Mouse (Mus musculus): ENCODE measurements around the gene H2-DMa. TPM values are rescaled to one million over a fixed set of nuclear protein-coding genes. Genes with fewer than 3 reads are reported as not detected.

The H2-DMa gene
- polyA plus RNA-seq (2015; fragmentation: Nextera tagmentation; extraction: Ambion mirVana), result 8.7 and 10.0 TPM in 2 replicates

- H3K36me3 ChIP-seq (ENCODE audit: poor library complexity, severe bottlenecking), result peaks cover 39% of the 10 kb centered on the region
- H3K4me1 ChIP-seq, result peaks cover 43% of the 10 kb centered on the region
- peak within 1 kb of the TSS; percentile 100 for H3K4me3 ChIP-seq
- no peaks in the 10 kb centered on the region for H3K9me3 ChIP-seq (replicated peaks)
- peak within 1 kb of the TSS; percentile 87 for H3K4me2 ChIP-seq
- peak within 1 kb of the TSS; percentile 97 for H3K9ac ChIP-seq
- under 1% methylated on average over 96 of the region's 96 CpGs for WGBS
- peak within 1 kb of the TSS; percentile 100 for H3K27ac ChIP-seq
- ATAC-seq, result peak; percentile 78
- H3K27me3 ChIP-seq, result no peaks in the 10 kb centered on the region
Measured at GRCm38 (mm10) chr17:34119249-34120179, at the start of gene H2-DMa. H2-DMa (plus strand) TSS chr17:34119541.

GRCm38 (mm10) chr17:34072091-34072490 is 47.2 kb upstream of the H2-DMa start:
- no peaks in the 10 kb centered on the region for H3K9me3 ChIP-seq (replicated peaks)
- 0 out of 2 replicates have a peak, but pooled peaks cover 5% of the 10 kb centered on the region for H3K4me1 ChIP-seq
- H3K27ac ChIP-seq, result no peak overlapping the region
- WGBS, result 81% methylated on average over 5 of the region's 5 CpGs
- no peak for ATAC-seq
- H3K4me2 ChIP-seq, result no peak overlapping the region
- H3K4me3 ChIP-seq, result no peak overlapping the region
- no peak overlapping the region for H3K9ac ChIP-seq
- no peaks in the 10 kb centered on the region for H3K36me3 ChIP-seq (ENCODE audit: poor library complexity, severe bottlenecking)
- peaks cover 8% of the 10 kb centered on the region for H3K27me3 ChIP-seq

DNA sequence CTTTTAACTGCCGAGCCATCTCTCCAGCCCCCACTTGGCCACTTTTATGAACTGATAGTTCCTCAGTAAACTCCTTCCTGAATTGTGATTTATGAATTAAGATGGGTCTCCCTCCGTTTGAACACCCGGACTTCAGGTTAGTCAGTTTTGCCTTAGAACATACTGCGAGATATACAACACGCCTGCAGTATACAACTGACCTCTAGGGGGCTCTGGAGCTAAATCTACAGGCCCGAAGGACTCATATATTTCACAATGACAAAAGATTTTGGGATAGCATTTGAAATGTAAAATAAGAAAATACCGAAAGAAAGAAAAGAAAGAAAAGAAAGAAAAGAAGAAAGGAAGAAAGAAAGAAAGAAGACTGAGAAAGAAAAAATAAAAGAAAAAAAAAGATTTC is 44.1 kb upstream of the H2-DMa start:
- Histone ChIP-seq H3K4me3 (no peak overlapping the region), H3K4me1 (0 out of 2 replicates have a peak, but pooled peaks cover 5% of the 10 kb centered on the region), H3K36me3 (ENCODE audit: poor library complexity, severe bottlenecking) (no peaks in the 10 kb centered on the region), H3K27me3 (peaks cover 12% of the 10 kb centered on the region), H3K4me2 (no peak overlapping the region), H3K9ac (no peak overlapping the region), H3K27ac (no peak overlapping the region), H3K9me3 (replicated peaks) (no peaks in the 10 kb centered on the region)
- 43% methylated on average over 7 of the region's 7 CpGs for WGBS
- ATAC-seq, result no peak

DNA sequence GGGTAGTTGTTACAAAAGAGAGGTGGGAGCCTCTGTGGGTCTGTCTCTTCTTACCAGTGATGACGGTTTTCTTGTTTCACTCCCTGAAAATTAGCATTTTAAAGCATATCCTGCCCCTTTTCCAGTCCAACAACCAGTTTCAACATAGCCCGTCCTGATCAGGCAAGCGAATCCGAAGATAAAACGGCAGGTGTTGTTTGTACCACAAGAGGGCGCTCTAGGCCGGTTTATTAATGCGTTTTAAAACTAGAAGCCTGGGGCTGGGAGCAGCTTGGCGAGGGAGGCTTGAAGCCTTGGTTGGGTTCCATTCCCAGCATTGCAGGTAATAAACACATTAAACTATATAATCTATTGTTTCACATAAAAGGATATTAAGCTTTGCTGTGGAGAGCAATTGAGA is 41.8 kb upstream of the H2-DMa start:
- Histone ChIP-seq H3K27ac (no peak overlapping the region), H3K4me3 (no peak overlapping the region), H3K36me3 (ENCODE audit: poor library complexity, severe bottlenecking) (no peaks in the 10 kb centered on the region), H3K9me3 (replicated peaks) (0 out of 2 replicates have a peak, but pooled peaks cover 3% of the 10 kb centered on the region), H3K4me1 (0 out of 2 replicates have a peak, but pooled peaks cover 5% of the 10 kb centered on the region), H3K4me2 (no peak overlapping the region), H3K27me3 (peaks cover 12% of the 10 kb centered on the region), H3K9ac (no peak overlapping the region)
- under 1% methylated on average over 9 of the region's 9 CpGs for WGBS
- ATAC-seq, result no peak

DNA sequence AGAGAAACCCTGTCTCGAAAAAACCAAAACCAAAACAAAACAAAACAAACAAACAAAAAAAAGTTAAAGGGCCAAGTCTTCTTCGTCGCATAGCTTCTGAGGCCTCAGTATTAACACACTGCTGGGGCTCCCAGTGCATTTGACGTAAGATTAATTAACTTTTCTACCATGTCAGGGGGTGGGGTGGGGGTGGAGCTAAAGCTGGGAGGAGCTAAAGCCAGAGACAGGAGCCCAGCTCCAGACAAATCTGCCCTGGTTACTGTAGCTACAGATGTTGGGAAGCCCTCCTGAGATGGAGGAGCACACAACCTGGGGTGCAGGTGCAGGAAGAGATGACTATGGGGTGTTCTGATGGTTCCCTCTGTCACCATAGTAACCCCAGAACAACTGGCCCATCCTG is 41.2 kb upstream of the H2-DMa start:
- 0 out of 2 replicates have a peak, but pooled peaks cover 3% of the 10 kb centered on the region for H3K9me3 ChIP-seq (replicated peaks)
- H3K4me1 ChIP-seq, result peaks cover 9% of the 10 kb centered on the region
- no peak for ATAC-seq
- H3K9ac ChIP-seq, result no peak overlapping the region
- no peaks in the 10 kb centered on the region for H3K36me3 ChIP-seq (ENCODE audit: poor library complexity, severe bottlenecking)
- H3K4me2 ChIP-seq, result no peak overlapping the region
- H3K27ac ChIP-seq, result no peak overlapping the region
- 63% methylated on average over 4 of the region's 4 CpGs for WGBS
- H3K27me3 ChIP-seq, result peaks cover 12% of the 10 kb centered on the region
- H3K4me3 ChIP-seq, result no peak overlapping the region

DNA sequence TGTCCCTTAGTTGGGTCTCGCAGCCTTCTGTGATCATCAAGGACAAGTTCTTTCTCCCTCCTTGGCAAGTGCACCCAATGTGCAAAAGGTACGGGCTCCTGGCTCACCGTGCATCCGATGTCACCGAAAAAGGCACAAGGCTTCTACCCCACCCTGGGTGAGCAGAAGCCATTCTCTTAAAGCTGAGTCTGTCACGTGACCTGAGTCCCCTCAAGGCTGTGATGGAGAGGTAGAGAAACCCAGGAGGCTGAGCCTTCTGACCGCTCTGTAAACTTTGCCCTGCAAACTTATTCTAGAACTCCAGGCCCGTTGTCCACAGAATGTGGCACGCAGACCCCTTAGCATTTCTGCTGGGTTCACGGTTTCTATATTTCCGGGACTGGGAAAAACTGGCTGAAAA is 40.3 kb upstream of the H2-DMa start:
- WGBS, result 90% methylated on average over 11 of the region's 11 CpGs
- H3K4me2 ChIP-seq, result no peak overlapping the region
- no peak overlapping the region for H3K4me3 ChIP-seq
- H3K27me3 ChIP-seq, result peaks cover 12% of the 10 kb centered on the region
- H3K4me1 ChIP-seq, result peaks cover 12% of the 10 kb centered on the region
- H3K27ac ChIP-seq, result no peak overlapping the region
- H3K36me3 ChIP-seq (ENCODE audit: poor library complexity, severe bottlenecking), result no peaks in the 10 kb centered on the region
- H3K9ac ChIP-seq, result no peak overlapping the region
- 0 out of 2 replicates have a peak, but pooled peaks cover 3% of the 10 kb centered on the region for H3K9me3 ChIP-seq (replicated peaks)
- ATAC-seq, result no peak

- no peak overlapping the region for H3K4me3 ChIP-seq
- ATAC-seq, result peak; percentile 83
- H3K9me3 ChIP-seq (replicated peaks), result 0 out of 2 replicates have a peak, but pooled peaks cover 3% of the 10 kb centered on the region
- H3K4me2 ChIP-seq, result no peak overlapping the region
- WGBS, result 14% methylated on average over 5 of the region's 5 CpGs
- H3K27ac ChIP-seq, result no peak overlapping the region
- no peak overlapping the region for H3K9ac ChIP-seq
- H3K36me3 ChIP-seq (ENCODE audit: poor library complexity, severe bottlenecking), result no peaks in the 10 kb centered on the region
- H3K4me1 ChIP-seq, result peaks cover 12% of the 10 kb centered on the region
- H3K27me3 ChIP-seq, result peaks cover 12% of the 10 kb centered on the region
Measured at GRCm38 (mm10) chr17:34079621-34080020, 39.7 kb upstream of the H2-DMa start.

GRCm38 (mm10) chr17:34083104-34083503 is 36.2 kb upstream of the H2-DMa start:
- no peaks in the 10 kb centered on the region for H3K36me3 ChIP-seq (ENCODE audit: poor library complexity, severe bottlenecking)
- H3K9me3 ChIP-seq (replicated peaks), result 0 out of 2 replicates have a peak, but pooled peaks cover 3% of the 10 kb centered on the region
- H3K4me3 ChIP-seq, result no peak overlapping the region
- no peak overlapping the region for H3K9ac ChIP-seq
- under 1% methylated on average over 8 of the region's 8 CpGs for WGBS
- no peak overlapping the region for H3K4me2 ChIP-seq
- no peak for ATAC-seq
- H3K27ac ChIP-seq, result no peak overlapping the region
- peaks cover 7% of the 10 kb centered on the region for H3K4me1 ChIP-seq
- H3K27me3 ChIP-seq, result no peaks in the 10 kb centered on the region

GRCm38 (mm10) chr17:34087386-34087785 is 32.0 kb upstream of the H2-DMa start:
- WGBS, result 35% methylated on average over 2 of the region's 2 CpGs
- H3K36me3 ChIP-seq (ENCODE audit: poor library complexity, severe bottlenecking), result no peaks in the 10 kb centered on the region
- no peak overlapping the region for H3K4me3 ChIP-seq
- H3K4me2 ChIP-seq, result no peak overlapping the region
- no peaks in the 10 kb centered on the region for H3K27me3 ChIP-seq
- H3K9me3 ChIP-seq (replicated peaks), result no peaks in the 10 kb centered on the region
- no peak overlapping the region for H3K27ac ChIP-seq
- peaks cover 7% of the 10 kb centered on the region for H3K4me1 ChIP-seq
- no peak overlapping the region for H3K9ac ChIP-seq
- ATAC-seq, result no peak

DNA sequence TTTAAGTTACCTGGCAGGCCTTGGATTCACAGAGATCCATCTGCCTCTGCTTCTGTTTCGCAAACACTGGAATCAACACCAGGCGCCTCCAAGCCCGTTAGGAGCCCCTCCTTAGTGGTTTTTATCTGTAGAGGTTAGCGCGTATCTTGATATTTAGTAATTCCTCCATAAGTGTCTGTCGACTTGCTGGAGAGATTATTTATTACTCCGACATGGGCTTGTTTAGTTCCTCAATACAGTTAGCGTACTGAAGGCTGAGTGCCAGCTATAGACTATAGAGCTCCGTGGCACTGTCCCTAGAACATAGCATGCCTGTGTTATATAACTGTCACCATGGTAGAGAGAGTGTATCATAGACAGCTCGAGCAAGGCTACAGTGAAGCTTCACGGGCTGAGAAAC is 31.2 kb upstream of the H2-DMa start:
- ATAC-seq, result no peak
- no peaks in the 10 kb centered on the region for H3K9me3 ChIP-seq (replicated peaks)
- H3K36me3 ChIP-seq (ENCODE audit: poor library complexity, severe bottlenecking), result no peaks in the 10 kb centered on the region
- H3K4me2 ChIP-seq, result no peak overlapping the region
- no peaks in the 10 kb centered on the region for H3K27me3 ChIP-seq
- H3K4me3 ChIP-seq, result no peak overlapping the region
- peaks cover 3% of the 10 kb centered on the region for H3K4me1 ChIP-seq
- no peak overlapping the region for H3K9ac ChIP-seq
- 87% methylated on average over 11 of the region's 11 CpGs for WGBS
- H3K27ac ChIP-seq, result no peak overlapping the region

- Histone ChIP-seq H3K36me3 (ENCODE audit: poor library complexity, severe bottlenecking) (no peaks in the 10 kb centered on the region), H3K27me3 (no peaks in the 10 kb centered on the region), H3K4me3 (no peak overlapping the region), H3K9ac (no peak overlapping the region), H3K9me3 (replicated peaks) (no peaks in the 10 kb centered on the region), H3K4me1 (no peaks in the 10 kb centered on the region), H3K27ac (no peak overlapping the region), H3K4me2 (no peak overlapping the region)
- no peak for ATAC-seq
- WGBS, result 57% methylated on average over 7 of the region's 7 CpGs
Measured at GRCm38 (mm10) chr17:34090923-34091322, 28.4 kb upstream of the H2-DMa start.

DNA sequence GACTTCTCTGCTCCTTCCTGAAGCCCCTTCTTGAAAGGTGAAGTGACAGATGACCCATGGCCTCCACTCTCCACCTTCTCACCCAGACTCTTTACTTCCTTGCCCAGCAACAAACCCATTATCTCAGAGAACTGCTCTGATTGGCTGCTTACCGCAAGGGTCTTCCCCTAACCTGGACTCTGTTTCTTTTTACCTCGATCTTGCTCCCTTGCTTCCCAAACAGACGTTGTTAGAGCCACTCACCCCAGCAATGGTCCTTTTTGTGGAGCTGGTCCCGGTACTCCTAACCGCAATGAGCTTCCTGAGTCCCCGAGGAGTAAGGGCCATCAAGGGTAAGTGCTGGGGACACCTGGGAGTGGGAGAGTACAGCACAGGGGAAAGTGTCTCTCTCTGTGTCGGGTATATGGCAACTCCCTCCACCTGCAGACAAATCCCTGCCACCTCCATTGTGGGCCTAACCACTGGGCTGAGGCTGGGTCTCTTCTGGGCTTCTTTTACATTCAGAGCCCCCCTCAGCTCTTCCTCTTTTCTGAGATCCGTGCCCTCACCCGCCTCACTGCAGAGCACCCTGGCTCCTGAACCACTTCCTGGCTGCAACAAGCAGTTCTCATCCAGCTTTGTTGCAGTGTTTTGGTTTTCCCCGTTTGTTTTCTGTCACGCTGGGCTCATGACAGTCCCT is 27.0 kb upstream of the H2-DMa start, which contains the start of gene H2-Oa:
H2-Oa (plus strand) TSS at position 144 of the 679 bp plus-strand sequence.
- WGBS, result 47% methylated on average over 11 of the region's 11 CpGs
- Histone ChIP-seq H3K4me3 (no peak within 1 kb of the TSS), H3K4me1 (no peaks in the 10 kb centered on the region), H3K4me2 (no peak within 1 kb of the TSS), H3K9ac (no peak within 1 kb of the TSS), H3K9me3 (replicated peaks) (no peaks in the 10 kb centered on the region), H3K27ac (no peak within 1 kb of the TSS), H3K27me3 (no peaks in the 10 kb centered on the region), H3K36me3 (ENCODE audit: poor library complexity, severe bottlenecking) (no peaks in the 10 kb centered on the region)
- no peak for ATAC-seq
